Mouse (Mus musculus): ENCODE data around the gene Hoxd8.

Hoxd8 gene

GRCm38 (mm10) chr2:74753175-74753523 is 48.7 kb downstream of the Hoxd8 start:
- no peak for DNase-seq

GRCm38 (mm10) chr2:74753711-74754110 is 49.3 kb downstream of the Hoxd8 start:
- no peak for DNase-seq

Measured in lung, postnatal 14 days (tissue).